Mouse (Mus musculus): ENCODE data around the gene Ccdc88a.

Gene Ccdc88a

DNA sequence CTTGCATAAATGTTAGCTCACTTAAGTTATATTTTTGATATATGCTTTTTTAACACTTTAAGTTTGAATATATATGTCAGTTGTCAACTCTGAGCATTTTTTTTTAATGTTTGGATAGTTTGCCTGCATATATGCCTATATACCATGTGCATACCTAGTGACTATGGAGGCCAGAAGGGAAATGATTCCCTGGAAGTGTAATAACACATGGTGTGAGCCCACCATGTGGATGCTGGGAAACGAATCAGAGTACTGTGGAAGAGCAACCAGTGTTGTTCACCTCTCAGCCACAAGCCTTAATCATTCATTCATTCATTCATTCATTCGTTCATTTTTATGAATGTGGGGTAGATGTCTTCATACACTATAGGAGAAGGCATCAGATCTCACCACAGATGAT lies 26.9 kb downstream of the Ccdc88a start:
- TF ChIP-seq NANOG (IDR thresholded peaks at IDR 0.05; ENCODE audit: borderline replicate concordance, low read length) (no peak), POU5F1 (IDR thresholded peaks at IDR 0.05; ENCODE audit: borderline replicate concordance, low read length) (no peak), CTCF (conservative IDR thresholded peaks at IDR 0.05; ENCODE audit: low read length) (no peak)
- Histone ChIP-seq H3K9me3 (ENCODE audit: low read length) (no peaks in the 10 kb centered on the region), H3K4me1 (replicated peaks; ENCODE audit: low read depth, low read length) (peaks cover 3% of the 10 kb centered on the region), H3K4me3 (replicated peaks; ENCODE audit: low read length) (no peak overlapping the region), H3K27me3 (ENCODE audit: insufficient read depth, low read length) (no peaks in the 10 kb centered on the region), H3K36me3 (ENCODE audit: insufficient read depth, low read length) (no peaks in the 10 kb centered on the region)

DNA sequence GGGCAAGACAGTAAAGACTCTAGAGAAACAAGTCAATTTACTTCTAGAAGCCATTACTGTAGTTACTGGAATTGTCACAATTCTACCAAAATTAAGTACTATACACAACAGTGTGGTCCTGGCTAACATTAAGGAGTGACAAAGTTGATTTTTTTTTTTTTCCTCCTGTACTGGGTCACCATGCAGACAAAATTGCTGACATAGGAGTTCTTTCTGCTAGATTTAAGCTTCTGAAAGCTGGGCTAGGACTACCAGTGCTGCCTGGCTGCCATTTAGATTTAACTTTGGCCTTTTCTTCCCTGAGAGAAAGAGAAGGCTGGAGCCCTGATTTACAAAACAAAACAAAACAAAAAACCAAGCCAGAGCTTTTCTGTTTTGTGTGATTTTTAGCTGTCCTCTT lies 32.8 kb downstream of the Ccdc88a start:
- no peak for TF ChIP-seq POU5F1 (IDR thresholded peaks at IDR 0.05; ENCODE audit: borderline replicate concordance, low read length)
- TF ChIP-seq NANOG (IDR thresholded peaks at IDR 0.05; ENCODE audit: borderline replicate concordance, low read length) = no peak
- no peak for TF ChIP-seq CTCF (conservative IDR thresholded peaks at IDR 0.05; ENCODE audit: low read length)
- H3K4me1 ChIP-seq (replicated peaks; ENCODE audit: low read depth, low read length) = peaks cover 17% of the 10 kb centered on the region
- no peaks in the 10 kb centered on the region for H3K27me3 ChIP-seq (ENCODE audit: insufficient read depth, low read length)
- H3K4me3 ChIP-seq (replicated peaks; ENCODE audit: low read length) = no peak overlapping the region
- H3K9me3 ChIP-seq (ENCODE audit: low read length) = no peaks in the 10 kb centered on the region
- no peaks in the 10 kb centered on the region for H3K36me3 ChIP-seq (ENCODE audit: insufficient read depth, low read length)

DNA sequence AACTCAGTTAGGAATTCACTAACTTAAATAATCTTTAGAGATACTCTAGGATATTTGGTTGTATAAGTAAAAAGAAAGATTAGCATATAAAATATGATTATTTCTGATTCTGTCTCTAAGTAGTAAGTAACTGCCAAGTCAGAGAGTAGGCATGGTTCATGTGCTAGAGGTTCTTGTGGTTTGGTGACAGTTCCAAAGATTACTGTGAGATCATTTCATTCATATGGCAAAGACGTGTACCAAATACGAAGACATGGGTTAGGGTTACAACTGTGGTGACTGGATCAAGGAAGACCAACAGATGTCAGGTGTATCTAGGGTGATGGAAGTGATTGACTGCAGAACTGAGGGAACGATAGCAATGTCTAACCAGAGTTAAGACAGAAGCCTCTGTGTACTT lies 50.0 kb downstream of the Ccdc88a start:
- H3K27me3 ChIP-seq (ENCODE audit: insufficient read depth, low read length) = no peaks in the 10 kb centered on the region
- TF ChIP-seq NANOG (IDR thresholded peaks at IDR 0.05; ENCODE audit: borderline replicate concordance, low read length) (no peak), POU5F1 (IDR thresholded peaks at IDR 0.05; ENCODE audit: borderline replicate concordance, low read length) (no peak), CTCF (conservative IDR thresholded peaks at IDR 0.05; ENCODE audit: low read length) (no peak)

DNA sequence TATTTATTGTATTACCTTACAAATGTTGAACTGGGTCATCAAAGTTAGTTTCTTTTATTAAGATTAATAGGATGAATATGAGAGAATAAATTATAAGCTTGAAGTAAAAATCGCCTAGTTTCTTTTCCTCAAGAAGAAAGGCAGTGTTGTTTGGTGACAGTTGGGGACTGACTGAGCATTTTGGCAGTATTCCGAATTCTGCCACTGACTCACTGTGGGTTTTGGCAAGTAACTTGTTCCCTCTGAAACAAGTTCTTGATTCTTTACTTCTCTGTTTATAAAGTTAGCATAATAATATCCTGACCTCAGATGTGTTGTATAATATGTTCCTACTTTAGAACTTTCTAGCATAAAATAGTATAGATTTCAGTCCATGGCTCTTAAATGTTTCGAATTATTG lies 55.3 kb downstream of the Ccdc88a start:
- TF ChIP-seq CTCF (conservative IDR thresholded peaks at IDR 0.05; ENCODE audit: low read length) (no peak), NANOG (IDR thresholded peaks at IDR 0.05; ENCODE audit: borderline replicate concordance, low read length) (no peak), POU5F1 (IDR thresholded peaks at IDR 0.05; ENCODE audit: borderline replicate concordance, low read length) (no peak)
- no peaks in the 10 kb centered on the region for H3K9me3 ChIP-seq (ENCODE audit: low read length)

More for the DNA sequence above, 50.0 kb downstream of the Ccdc88a start:
- Histone ChIP-seq H3K4me3 (replicated peaks; ENCODE audit: low read length) (no peak overlapping the region), H3K4me1 (replicated peaks; ENCODE audit: low read depth, low read length) (no peaks in the 10 kb centered on the region), H3K36me3 (ENCODE audit: insufficient read depth, low read length) (no peaks in the 10 kb centered on the region), H3K9me3 (ENCODE audit: low read length) (no peaks in the 10 kb centered on the region)

DNA sequence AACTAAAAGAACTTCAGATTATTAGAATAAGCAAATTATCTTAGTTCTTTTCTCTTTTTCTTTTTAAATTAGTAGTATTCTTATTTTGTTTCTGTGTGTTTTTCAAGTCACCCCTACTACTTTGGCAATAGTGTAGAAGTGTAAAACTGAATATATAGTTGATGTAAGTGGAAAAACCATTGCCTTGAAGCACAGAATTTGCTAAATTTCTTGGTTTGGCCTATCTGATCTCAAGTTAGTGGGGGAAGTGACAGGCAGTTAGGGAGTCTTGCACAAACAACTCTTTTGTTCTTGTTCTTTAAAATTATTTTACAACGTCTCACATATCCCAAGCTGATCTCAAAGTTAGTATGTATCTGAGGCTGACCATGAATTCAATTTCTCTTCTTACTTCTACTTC lies 57.6 kb downstream of the Ccdc88a start:
- TF ChIP-seq NANOG (IDR thresholded peaks at IDR 0.05; ENCODE audit: borderline replicate concordance, low read length) (no peak), POU5F1 (IDR thresholded peaks at IDR 0.05; ENCODE audit: borderline replicate concordance, low read length) (no peak), CTCF (conservative IDR thresholded peaks at IDR 0.05; ENCODE audit: low read length) (no peak)
- Histone ChIP-seq H3K36me3 (ENCODE audit: insufficient read depth, low read length) (no peaks in the 10 kb centered on the region), H3K27me3 (ENCODE audit: insufficient read depth, low read length) (no peaks in the 10 kb centered on the region), H3K9me3 (ENCODE audit: low read length) (no peaks in the 10 kb centered on the region), H3K4me3 (replicated peaks; ENCODE audit: low read length) (no peak overlapping the region), H3K4me1 (replicated peaks; ENCODE audit: low read depth, low read length) (no peaks in the 10 kb centered on the region)

More for the DNA sequence above, 55.3 kb downstream of the Ccdc88a start:
- Histone ChIP-seq H3K27me3 (ENCODE audit: insufficient read depth, low read length) (no peaks in the 10 kb centered on the region), H3K4me3 (replicated peaks; ENCODE audit: low read length) (no peak overlapping the region), H3K36me3 (ENCODE audit: insufficient read depth, low read length) (no peaks in the 10 kb centered on the region), H3K4me1 (replicated peaks; ENCODE audit: low read depth, low read length) (no peaks in the 10 kb centered on the region)

DNA sequence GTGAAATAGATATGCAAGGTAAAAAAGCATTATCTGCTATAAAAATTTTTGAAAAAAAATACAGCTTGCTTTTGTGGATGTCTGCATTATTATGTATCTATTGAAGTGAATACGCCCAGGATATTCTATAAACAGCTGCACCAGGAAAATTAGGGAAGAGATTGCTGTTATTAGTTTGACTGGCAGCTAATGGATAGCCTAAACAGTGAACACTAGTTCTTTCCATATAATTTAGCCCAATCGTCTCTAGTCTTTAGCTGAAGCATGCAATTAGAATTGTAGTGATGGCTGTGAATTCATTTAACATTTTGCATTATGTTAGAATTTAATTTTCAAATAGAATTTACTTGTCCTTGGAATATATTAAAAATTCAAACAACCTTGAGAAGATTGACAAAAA lies 75.3 kb downstream of the Ccdc88a start:
- no peak for TF ChIP-seq CTCF (conservative IDR thresholded peaks at IDR 0.05; ENCODE audit: low read length)
- no peak for TF ChIP-seq NANOG (IDR thresholded peaks at IDR 0.05; ENCODE audit: borderline replicate concordance, low read length)
- no peak for TF ChIP-seq POU5F1 (IDR thresholded peaks at IDR 0.05; ENCODE audit: borderline replicate concordance, low read length)
- Histone ChIP-seq H3K27me3 (ENCODE audit: insufficient read depth, low read length) (no peaks in the 10 kb centered on the region), H3K9me3 (ENCODE audit: low read length) (no peaks in the 10 kb centered on the region), H3K36me3 (ENCODE audit: insufficient read depth, low read length) (peaks cover 4% of the 10 kb centered on the region), H3K4me3 (replicated peaks; ENCODE audit: low read length) (no peak overlapping the region), H3K4me1 (replicated peaks; ENCODE audit: low read depth, low read length) (no peaks in the 10 kb centered on the region)

DNA sequence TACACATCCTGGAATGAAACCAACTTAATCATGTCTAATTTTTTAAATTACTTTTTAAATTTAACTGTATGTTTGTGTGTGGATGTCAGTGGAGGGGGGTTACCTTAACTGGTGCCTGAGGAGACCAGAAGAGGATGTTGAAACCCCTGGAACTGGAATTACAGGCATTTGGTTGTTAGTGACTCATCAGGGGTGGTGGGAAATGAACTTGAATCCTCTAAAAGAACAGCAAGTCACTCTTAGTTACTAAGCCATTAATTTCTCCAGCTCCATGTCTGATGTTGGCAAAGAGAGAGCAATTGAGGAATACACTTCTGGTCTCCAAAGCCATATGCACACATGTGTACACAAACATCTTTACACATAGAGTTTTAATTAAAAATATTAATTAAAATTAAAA lies 101.2 kb downstream of the Ccdc88a start:
- Histone ChIP-seq H3K27me3 (ENCODE audit: insufficient read depth, low read length) (no peaks in the 10 kb centered on the region), H3K4me3 (replicated peaks; ENCODE audit: low read length) (no peak overlapping the region), H3K4me1 (replicated peaks; ENCODE audit: low read depth, low read length) (no peaks in the 10 kb centered on the region), H3K36me3 (ENCODE audit: insufficient read depth, low read length) (no peaks in the 10 kb centered on the region), H3K9me3 (ENCODE audit: low read length) (no peaks in the 10 kb centered on the region)
- TF ChIP-seq CTCF (conservative IDR thresholded peaks at IDR 0.05; ENCODE audit: low read length) = no peak
- no peak for TF ChIP-seq POU5F1 (IDR thresholded peaks at IDR 0.05; ENCODE audit: borderline replicate concordance, low read length)
- TF ChIP-seq NANOG (IDR thresholded peaks at IDR 0.05; ENCODE audit: borderline replicate concordance, low read length) = no peak

DNA sequence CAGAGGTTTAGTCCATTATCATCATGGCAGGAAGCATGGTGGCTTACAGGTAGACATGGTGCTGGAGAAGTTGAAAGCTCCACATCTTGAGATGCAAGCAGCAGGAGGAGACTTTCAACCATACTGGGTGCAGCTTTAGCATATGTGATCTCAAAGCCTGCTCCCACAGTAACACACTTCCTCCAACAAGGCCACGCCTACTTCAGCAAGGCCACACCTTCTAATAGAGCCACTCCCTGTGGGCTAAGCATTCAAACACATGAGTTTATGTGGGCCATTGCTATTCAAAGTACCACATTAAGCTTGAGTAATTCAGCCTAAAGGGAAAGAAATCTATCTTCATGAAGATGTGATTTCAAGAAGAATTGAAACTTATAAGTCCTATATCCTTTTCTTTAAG lies 119.7 kb downstream of the Ccdc88a start:
- Histone ChIP-seq H3K9me3 (ENCODE audit: low read length) (no peaks in the 10 kb centered on the region), H3K4me1 (replicated peaks; ENCODE audit: low read depth, low read length) (no peaks in the 10 kb centered on the region), H3K27me3 (ENCODE audit: insufficient read depth, low read length) (no peaks in the 10 kb centered on the region), H3K36me3 (ENCODE audit: insufficient read depth, low read length) (peaks cover 4% of the 10 kb centered on the region; the same call in 1 of the 2 replicates), H3K4me3 (replicated peaks; ENCODE audit: low read length) (no peak overlapping the region)
- TF ChIP-seq NANOG (IDR thresholded peaks at IDR 0.05; ENCODE audit: borderline replicate concordance, low read length) (no peak), POU5F1 (IDR thresholded peaks at IDR 0.05; ENCODE audit: borderline replicate concordance, low read length) (no peak), CTCF (conservative IDR thresholded peaks at IDR 0.05; ENCODE audit: low read length) (no peak)

DNA sequence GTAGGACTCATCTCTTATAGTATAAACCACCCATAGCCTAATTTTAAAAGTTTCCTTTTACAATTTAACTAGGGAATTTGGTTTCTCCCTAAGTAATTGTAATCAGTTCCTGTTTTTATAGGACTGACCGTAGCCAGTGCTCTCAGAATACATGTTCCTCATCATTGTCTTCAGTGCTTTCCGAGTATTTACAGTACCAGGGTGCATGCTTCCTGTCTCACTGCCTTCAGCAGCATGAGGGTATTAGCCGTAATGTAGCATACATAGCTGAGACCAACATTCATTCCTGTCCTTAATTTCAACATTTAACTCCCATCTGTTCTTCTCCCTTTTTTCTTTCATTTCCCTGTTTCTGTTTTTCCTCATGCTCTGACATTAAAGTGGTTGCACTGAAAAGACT lies 123.5 kb downstream of the Ccdc88a start:
- no peaks in the 10 kb centered on the region for H3K27me3 ChIP-seq (ENCODE audit: insufficient read depth, low read length)
- no peak for TF ChIP-seq CTCF (conservative IDR thresholded peaks at IDR 0.05; ENCODE audit: low read length)
- no peak for TF ChIP-seq POU5F1 (IDR thresholded peaks at IDR 0.05; ENCODE audit: borderline replicate concordance, low read length)
- no peak for TF ChIP-seq NANOG (IDR thresholded peaks at IDR 0.05; ENCODE audit: borderline replicate concordance, low read length)

More for the DNA sequence above, 123.5 kb downstream of the Ccdc88a start:
- no peak overlapping the region for H3K4me3 ChIP-seq (replicated peaks; ENCODE audit: low read length)
- H3K4me1 ChIP-seq (replicated peaks; ENCODE audit: low read depth, low read length) = no peaks in the 10 kb centered on the region
- H3K9me3 ChIP-seq (ENCODE audit: low read length) = no peaks in the 10 kb centered on the region
- H3K36me3 ChIP-seq (ENCODE audit: insufficient read depth, low read length) = peaks cover 6% of the 10 kb centered on the region; the same call in 1 of the 2 replicates
